Mouse (Mus musculus) forebrain, embryonic 10.5 days (tissue): ENCODE data around the gene Ccnc. TPM values are rescaled to one million over a fixed set of nuclear protein-coding genes. Genes with fewer than 3 reads are reported as not detected.

Experiments
- DNase-seq: peaks from one replicate; pipeline ENCODE4 v3.0.0-alpha.2; 2017; ENCODE audit warnings: low spot score; ENCODE audit errors: extremely low spot score
- H3K27ac ChIP-seq: fragments of 300-500 bp; sonication (generic); 2 replicates; pipeline ENCODE4 v1.5.1; 2016; ENCODE audit warnings: mild to moderate bottlenecking
- H3K27me3 ChIP-seq: fragments of 300-500 bp; sonication (generic); 2 replicates; pipeline ENCODE4 v1.6.1; 2016; ENCODE audit warnings: mild to moderate bottlenecking; ENCODE audit not compliant: poor library complexity, severe bottlenecking
- H3K36me3 ChIP-seq: fragments of 300-500 bp; sonication (generic); replicated peaks from 2 replicates; pipeline ENCODE4 v1.6.1; 2016; ENCODE audit warnings: mild to moderate bottlenecking, moderate library complexity
- H3K4me1 ChIP-seq: fragments of 300-500 bp; sonication (generic); 2 replicates; pipeline ENCODE4 v1.6.1; 2016
- H3K4me3 ChIP-seq: fragments of 300-500 bp; sonication (generic); 2 replicates; pipeline ENCODE4 v1.5.1; 2016; ENCODE audit warnings: mild to moderate bottlenecking, moderate library complexity
- H3K9me3 ChIP-seq: fragments of 300-500 bp; sonication (generic); 2 replicates; pipeline ENCODE4 v1.6.1; 2016; ENCODE audit warnings: mild to moderate bottlenecking, moderate library complexity
- WGBS: fragments of 180-500 bp; shearing (Covaris S2); methylation state at CpG from one replicate; pipeline ENCODE4 v1.1.7; 2016; 5-methylcytosine and 5-hydroxymethylcytosine counted together
- polyA plus RNA-seq: library from polyadenylated mRNA; unstranded; fragments of >200 nt; fragmentation: Nextera tagmentation; extraction: Ambion mirVana; gene quantifications from 2 replicates; pipeline ENCODE4 v1.2.1, GENCODE M21; 2016

The Ccnc gene
- polyA plus RNA-seq: 55.7 and 58.9 TPM in 2 replicates

GRCm38 (mm10) chr4:21727615-21728165 lies at the start of gene Ccnc:
TSS of gene Ccnc (plus strand) at chr4:21727701.
- H3K27ac ChIP-seq: peak within 1 kb of the TSS; percentile 89
- H3K36me3 ChIP-seq: peaks cover 9% of the 10 kb centered on the region
- H3K4me3 ChIP-seq: peak within 1 kb of the TSS; percentile 89
- no peaks in the 10 kb centered on the region for H3K27me3 ChIP-seq
- peak; percentile 95 for DNase-seq
- peaks cover 11% of the 10 kb centered on the region for H3K4me1 ChIP-seq
- under 1% methylated on average over 37 of the region's 37 CpGs for WGBS
- no peaks in the 10 kb centered on the region for H3K9me3 ChIP-seq

GRCm38 (mm10) chr4:21678101-21678974 lies 49.2 kb upstream of the Ccnc start:
- peak overlapping the region; percentile 54 for H3K4me3 ChIP-seq
- H3K9me3 ChIP-seq: no peaks in the 10 kb centered on the region
- H3K4me1 ChIP-seq: peaks cover 26% of the 10 kb centered on the region
- H3K27me3 ChIP-seq: peaks cover 100% of the 10 kb centered on the region
- under 1% methylated on average over 84 of the region's 84 CpGs for WGBS
- no peaks in the 10 kb centered on the region for H3K36me3 ChIP-seq
- peak overlapping the region; percentile 68 for H3K27ac ChIP-seq
- DNase-seq: peak; percentile 59

GRCm38 (mm10) chr4:21678975-21679623 lies 48.4 kb upstream of the Ccnc start:
- peak; percentile 74 for DNase-seq
- peaks cover 29% of the 10 kb centered on the region for H3K4me1 ChIP-seq
- no peaks in the 10 kb centered on the region for H3K36me3 ChIP-seq
- H3K27ac ChIP-seq: peak overlapping the region; percentile 68
- H3K27me3 ChIP-seq: peaks cover 100% of the 10 kb centered on the region
- H3K9me3 ChIP-seq: no peaks in the 10 kb centered on the region
- peak overlapping the region; percentile 54 for H3K4me3 ChIP-seq
- WGBS: under 1% methylated on average over 78 of the region's 79 CpGs

- Histone ChIP-seq H3K9me3 (no peaks in the 10 kb centered on the region), H3K4me1 (peaks cover 31% of the 10 kb centered on the region), H3K36me3 (no peaks in the 10 kb centered on the region), H3K27ac (peak overlapping the region; percentile 68), H3K4me3 (peak overlapping the region; percentile 54), H3K27me3 (peaks cover 100% of the 10 kb centered on the region)
- 1% methylated on average over 42 of the region's 42 CpGs for WGBS
- DNase-seq: no peak
Observed at GRCm38 (mm10) chr4:21679624-21680480, 47.6 kb upstream of the Ccnc start.

GRCm38 (mm10) chr4:21680971-21681370 lies 46.5 kb upstream of the Ccnc start:
- Histone ChIP-seq H3K4me1 (peaks cover 43% of the 10 kb centered on the region), H3K27me3 (peaks cover 100% of the 10 kb centered on the region), H3K27ac (no peak overlapping the region), H3K4me3 (no peak overlapping the region), H3K9me3 (no peaks in the 10 kb centered on the region), H3K36me3 (no peaks in the 10 kb centered on the region)
- no peak for DNase-seq
- 2% methylated on average over 10 of the region's 10 CpGs for WGBS

GRCm38 (mm10) chr4:21682421-21683150 lies 44.9 kb upstream of the Ccnc start:
- Histone ChIP-seq H3K36me3 (no peaks in the 10 kb centered on the region), H3K4me3 (no peak overlapping the region), H3K9me3 (no peaks in the 10 kb centered on the region), H3K4me1 (peaks cover 59% of the 10 kb centered on the region), H3K27ac (no peak overlapping the region), H3K27me3 (peaks cover 100% of the 10 kb centered on the region)
- DNase-seq: no peak
- WGBS: 10% methylated on average over 10 of the region's 10 CpGs

GRCm38 (mm10) chr4:21684341-21684970 lies 43.0 kb upstream of the Ccnc start:
- Histone ChIP-seq H3K9me3 (no peaks in the 10 kb centered on the region), H3K36me3 (no peaks in the 10 kb centered on the region), H3K4me1 (peaks cover 61% of the 10 kb centered on the region), H3K27ac (no peak overlapping the region), H3K27me3 (peaks cover 99% of the 10 kb centered on the region), H3K4me3 (no peak overlapping the region; the same call in 1 of the 2 replicates)
- DNase-seq: no peak
- WGBS: 1% methylated on average over 14 of the region's 14 CpGs

GRCm38 (mm10) chr4:21685595-21686091 lies 41.9 kb upstream of the Ccnc start, which contains the start of gene Prdm13:
TSS of gene Prdm13 (minus strand) at chr4:21685963.
- H3K4me3 ChIP-seq: peak within 1 kb of the TSS; percentile 40
- H3K9me3 ChIP-seq: no peaks in the 10 kb centered on the region
- H3K36me3 ChIP-seq: no peaks in the 10 kb centered on the region
- under 1% methylated on average over 35 of the region's 38 CpGs for WGBS
- peak; percentile 55 for DNase-seq
- peaks cover 99% of the 10 kb centered on the region for H3K27me3 ChIP-seq
- H3K27ac ChIP-seq: no peak within 1 kb of the TSS
- peaks cover 69% of the 10 kb centered on the region for H3K4me1 ChIP-seq

- peaks cover 99% of the 10 kb centered on the region for H3K27me3 ChIP-seq
- no peaks in the 10 kb centered on the region for H3K9me3 ChIP-seq
- DNase-seq: no peak
- H3K36me3 ChIP-seq: no peaks in the 10 kb centered on the region
- H3K4me3 ChIP-seq: no peak overlapping the region
- WGBS: 2% methylated on average over 11 of the region's 11 CpGs
- peaks cover 70% of the 10 kb centered on the region for H3K4me1 ChIP-seq
- H3K27ac ChIP-seq: no peak overlapping the region
Observed at GRCm38 (mm10) chr4:21686416-21686815, 41.1 kb upstream of the Ccnc start.

- no peak overlapping the region for H3K4me3 ChIP-seq
- no peak overlapping the region for H3K27ac ChIP-seq
- no peaks in the 10 kb centered on the region for H3K36me3 ChIP-seq
- no peak for DNase-seq
- H3K27me3 ChIP-seq: peaks cover 99% of the 10 kb centered on the region
- H3K9me3 ChIP-seq: no peaks in the 10 kb centered on the region
- WGBS: 2% methylated on average over 5 of the region's 5 CpGs
- H3K4me1 ChIP-seq: peaks cover 70% of the 10 kb centered on the region
Observed at GRCm38 (mm10) chr4:21686934-21687333, 40.6 kb upstream of the Ccnc start.
